In genomic region chr1:192778869-192779514, GRCm38 (mm10) we compare ENCODE assay signal across 9 mouse cellular contexts. TPM values are rescaled to one million over a fixed set of nuclear protein-coding genes. Genes with fewer than 3 reads are reported as not detected.
DNase-seq lines count a peak whose midpoint lies in the region; ATAC-seq and TF ChIP-seq lines count a peak whose summit lies in the region.
"Had no signal": no experiment of that assay in that cellular context is flagged by ENCODE, and none has a peak within 500 bp of the region (broad histone marks: within the 10 kb centered on the region; RNA-seq: fewer than 3 reads in every experiment).

No protein-coding gene starts in this region.

- H3K36me3 ChIP-seq in forebrain, embryonic 10.5 days (replicated peaks), result no peaks in the 10 kb centered on the region
- H3K36me3 ChIP-seq in forebrain, embryonic 15.5 days, result no peaks in the 10 kb centered on the region
- no peaks in the 10 kb centered on the region for H3K36me3 ChIP-seq in lung, embryonic 16.5 days (ENCODE audit: control insufficient read depth, insufficient read depth, low read length)
- H3K36me3 ChIP-seq in intestine, postnatal 0 days (ENCODE audit: control insufficient read depth, insufficient read depth), result no peaks in the 10 kb centered on the region

- WGBS in forebrain, embryonic 10.5 days, result 65% methylated on average over 6 of the region's 6 CpGs
- 67% methylated on average over 6 of the region's 6 CpGs for WGBS in forebrain, embryonic 15.5 days
- WGBS in lung, embryonic 16.5 days, result 30% methylated on average over 6 of the region's 6 CpGs
- WGBS in intestine, postnatal 0 days, result 50% methylated on average over 6 of the region's 6 CpGs

- no peak for DNase-seq in forebrain, embryonic 10.5 days (ENCODE audit: extremely low spot score, low spot score)
- DNase-seq in lung, postnatal 14 days, result no peak
- no peak for DNase-seq in cerebellum, adult 11 months
- no peak for DNase-seq in yolk sac, embryonic 10.5 days (ENCODE audit: low spot score)
- DNase-seq in right cerebral cortex, postnatal 36 days (ENCODE audit: low spot score in 2 of 2), result no peak
- DNase-seq: liver, postnatal 0 days had no signal

- TF ChIP-seq CTCF in intestine, postnatal 0 days (IDR thresholded peaks at IDR 0.05; ENCODE audit: low read depth), result no peak

- no peaks in the 10 kb centered on the region for H3K9me3 ChIP-seq in forebrain, embryonic 10.5 days
- no peaks in the 10 kb centered on the region for H3K9me3 ChIP-seq in forebrain, embryonic 15.5 days
- no peaks in the 10 kb centered on the region for H3K9me3 ChIP-seq in lung, embryonic 16.5 days (ENCODE audit: control insufficient read depth, low read length)
- H3K9me3 ChIP-seq in intestine, postnatal 0 days (ENCODE audit: control insufficient read depth), result no peaks in the 10 kb centered on the region

- H3K4me3 ChIP-seq in forebrain, embryonic 10.5 days, result no peak overlapping the region
- H3K4me3 ChIP-seq in forebrain, embryonic 15.5 days, result no peak overlapping the region
- H3K4me3 ChIP-seq in lung, embryonic 16.5 days (ENCODE audit: low read length), result no peak overlapping the region
- no peak overlapping the region for H3K4me3 ChIP-seq in intestine, postnatal 0 days (ENCODE audit: low read depth, low read length)

- peak overlapping the region; percentile 5; the same call in 1 of the 2 replicates for H3K27ac ChIP-seq in forebrain, embryonic 10.5 days
- no peak overlapping the region for H3K27ac ChIP-seq in forebrain, embryonic 15.5 days (replicated peaks)
- peak overlapping the region; percentile 69 for H3K27ac ChIP-seq in lung, embryonic 16.5 days (ENCODE audit: low read length)
- H3K27ac ChIP-seq in intestine, postnatal 0 days (ENCODE audit: low read depth, low read length), result peak overlapping the region; percentile 23; the same call in 1 of the 2 replicates

- peaks cover 11% of the 10 kb centered on the region for H3K4me1 ChIP-seq in forebrain, embryonic 10.5 days
- no peaks in the 10 kb centered on the region for H3K4me1 ChIP-seq in forebrain, embryonic 15.5 days
- peaks cover 12% of the 10 kb centered on the region for H3K4me1 ChIP-seq in lung, embryonic 16.5 days (replicated peaks; ENCODE audit: control insufficient read depth, insufficient read depth, low read length)
- no peaks in the 10 kb centered on the region for H3K4me1 ChIP-seq in intestine, postnatal 0 days (replicated peaks; ENCODE audit: control insufficient read depth, insufficient read depth, low read length)

- H3K27me3 ChIP-seq in forebrain, embryonic 10.5 days (ENCODE audit: poor library complexity, severe bottlenecking), result peaks cover 8% of the 10 kb centered on the region
- H3K27me3 ChIP-seq in forebrain, embryonic 15.5 days, result no peaks in the 10 kb centered on the region
- H3K27me3 ChIP-seq in lung, embryonic 16.5 days (ENCODE audit: control insufficient read depth, insufficient read depth, low read depth, low read length), result no peaks in the 10 kb centered on the region
- no peaks in the 10 kb centered on the region for H3K27me3 ChIP-seq in intestine, postnatal 0 days (replicated peaks; ENCODE audit: control insufficient read depth, insufficient read depth, low read length)

- ATAC-seq in forebrain, embryonic 15.5 days (replicated peaks), result no peak
- ATAC-seq in lung, embryonic 16.5 days (ENCODE audit: low read depth), result peak; percentile 59
- no peak for ATAC-seq in intestine, postnatal 0 days
- ATAC-seq: liver, postnatal 0 days had no signal

- H3K4me2 ChIP-seq in forebrain, embryonic 15.5 days (replicated peaks), result no peak overlapping the region
- H3K4me2 ChIP-seq in lung, embryonic 16.5 days (ENCODE audit: low read depth, low read length), result no peak overlapping the region
- H3K4me2 ChIP-seq in intestine, postnatal 0 days (replicated peaks; ENCODE audit: low read depth), result no peak overlapping the region

- no peak overlapping the region for H3K9ac ChIP-seq in forebrain, embryonic 15.5 days (replicated peaks)
- H3K9ac ChIP-seq in lung, embryonic 16.5 days (ENCODE audit: low read length), result no peak overlapping the region; the same call in 1 of the 2 replicates
- no peak overlapping the region for H3K9ac ChIP-seq in intestine, postnatal 0 days (ENCODE audit: low read depth, low read length)
- H3K9ac ChIP-seq: liver, postnatal 0 days had no signal

RNA-seq across cellular contexts. Expression of gene Hhat, which starts 8.0 kb away (rescaled TPM):
- polyA plus RNA-seq in forebrain, embryonic 10.5 days (2016; fragmentation: Nextera tagmentation; extraction: Ambion mirVana), result 7.2 and 7.6 TPM in 2 replicates
- polyA plus RNA-seq in forebrain, embryonic 15.5 days (2015; fragmentation: Nextera tagmentation; extraction: Ambion mirVana), result 2.0 and 2.7 TPM in 2 replicates
- 8.6 and 9.3 TPM in 2 replicates for polyA plus RNA-seq in lung, embryonic 16.5 days (2015; fragmentation: Nextera tagmentation; extraction: Ambion mirVana)
- 4.5 and 4.8 TPM in 2 replicates for polyA plus RNA-seq in intestine, postnatal 0 days (2015; fragmentation: Nextera tagmentation; extraction: Ambion mirVana)
